Mouse (Mus musculus) R1 (cell line): ENCODE data around the gene Ankar.
A peak's percentile ranks its signal among the peaks of the same experiment; 100 is the strongest.

ENCODE experiments used
- DNase-seq: peaks from one replicate; pipeline ENCODE4 v3.0.0-alpha.2; 2018; ENCODE audit warnings: low read depth, low spot score

Ankar gene

DNA sequence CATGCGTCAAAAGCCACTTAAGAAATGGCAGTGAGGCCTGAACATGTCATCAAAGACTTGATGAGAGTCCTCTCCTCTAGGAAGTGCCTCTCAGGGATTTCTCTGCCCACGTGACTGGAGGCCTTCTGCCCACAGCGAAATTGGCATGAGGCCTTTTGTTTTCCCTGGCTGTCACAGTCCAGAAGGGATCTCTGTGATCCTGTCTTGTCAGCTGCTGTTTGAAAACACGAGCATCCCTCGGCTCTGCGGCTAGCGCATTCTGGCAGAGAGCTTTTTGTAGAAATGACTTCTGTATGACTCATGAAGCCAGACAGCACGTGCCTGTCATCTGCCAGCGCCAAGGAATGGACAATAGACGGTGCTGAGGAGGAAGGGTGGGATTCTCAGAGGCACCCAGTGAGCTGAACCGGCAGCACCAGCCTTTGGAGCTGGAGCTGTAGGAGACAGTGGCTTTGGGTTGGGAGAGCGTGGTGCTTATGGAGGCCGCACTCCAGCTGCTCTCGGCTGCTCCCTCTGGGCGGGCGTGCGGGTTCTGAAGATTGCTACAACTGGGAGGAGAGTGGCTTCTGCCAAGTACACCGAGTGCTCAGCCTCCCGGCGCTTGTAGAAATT, 106.9 kb downstream of the Ankar start:
- DNase-seq: peak; percentile 35
